Mouse (Mus musculus): Measurements from ENCODE around the gene Nfil3. TPM values are rescaled to one million over a fixed set of nuclear protein-coding genes. Genes with fewer than 3 reads are reported as not detected.

Gene Nfil3
- polyA plus RNA-seq, 1 experiment from 2014 or later, result 48.0 TPM

DNA sequence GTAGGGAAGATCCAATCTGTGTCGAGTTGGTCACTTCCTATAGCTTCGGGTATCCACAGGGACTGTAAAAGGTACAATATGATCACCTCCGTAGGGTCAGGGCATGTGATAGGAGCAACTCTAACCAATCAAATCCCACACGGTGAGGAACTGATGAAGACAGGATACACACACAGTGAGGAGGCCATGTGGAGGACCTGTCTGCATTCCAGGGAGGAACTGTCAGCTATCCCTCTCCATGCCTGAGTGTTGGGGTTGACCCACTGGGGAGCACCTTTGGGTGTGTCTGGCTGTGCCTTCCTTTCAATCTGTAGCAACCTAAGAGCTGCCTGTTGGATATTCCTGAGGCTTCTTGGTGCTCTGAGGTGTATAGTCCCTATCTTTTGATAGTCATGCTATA, 18.0 kb downstream of the Nfil3 start:
- Histone ChIP-seq H3K36me3 (peaks cover 30% of the 10 kb centered on the region), H3K4me3 (no peak overlapping the region), H3K4me1 (replicated peaks) (no peaks in the 10 kb centered on the region), H3K9me3 (no peaks in the 10 kb centered on the region), H3K27me3 (no peaks in the 10 kb centered on the region), H3K9ac (no peak overlapping the region), H3K4me2 (no peak overlapping the region), H3K27ac (replicated peaks) (no peak overlapping the region)
- WGBS, result 92% methylated on average over 4 of the region's 4 CpGs
- no peak for ATAC-seq (ENCODE audit: low FRiP score, low read depth)

DNA sequence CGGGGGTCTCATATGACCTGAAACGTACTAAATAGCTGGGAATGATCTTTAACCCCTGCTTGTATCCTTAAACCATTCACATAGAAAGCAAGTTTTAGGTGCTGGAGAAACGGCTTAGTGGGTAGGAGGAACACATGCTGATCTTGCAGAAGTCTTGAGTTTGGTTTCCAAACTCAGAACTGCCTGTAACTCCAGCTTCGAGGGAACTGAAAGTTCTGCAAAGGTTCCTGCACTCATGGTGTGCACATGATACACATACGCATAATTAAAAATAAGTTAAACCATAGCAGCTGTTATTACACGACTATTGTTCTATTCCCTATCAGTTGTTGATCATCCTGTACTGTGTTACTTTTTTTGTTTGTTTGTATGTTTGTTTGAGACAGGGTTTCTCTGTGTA, 18.5 kb downstream of the Nfil3 start:
- 91% methylated on average over 6 of the region's 6 CpGs for WGBS
- no peak for ATAC-seq (ENCODE audit: low FRiP score, low read depth)

DNA sequence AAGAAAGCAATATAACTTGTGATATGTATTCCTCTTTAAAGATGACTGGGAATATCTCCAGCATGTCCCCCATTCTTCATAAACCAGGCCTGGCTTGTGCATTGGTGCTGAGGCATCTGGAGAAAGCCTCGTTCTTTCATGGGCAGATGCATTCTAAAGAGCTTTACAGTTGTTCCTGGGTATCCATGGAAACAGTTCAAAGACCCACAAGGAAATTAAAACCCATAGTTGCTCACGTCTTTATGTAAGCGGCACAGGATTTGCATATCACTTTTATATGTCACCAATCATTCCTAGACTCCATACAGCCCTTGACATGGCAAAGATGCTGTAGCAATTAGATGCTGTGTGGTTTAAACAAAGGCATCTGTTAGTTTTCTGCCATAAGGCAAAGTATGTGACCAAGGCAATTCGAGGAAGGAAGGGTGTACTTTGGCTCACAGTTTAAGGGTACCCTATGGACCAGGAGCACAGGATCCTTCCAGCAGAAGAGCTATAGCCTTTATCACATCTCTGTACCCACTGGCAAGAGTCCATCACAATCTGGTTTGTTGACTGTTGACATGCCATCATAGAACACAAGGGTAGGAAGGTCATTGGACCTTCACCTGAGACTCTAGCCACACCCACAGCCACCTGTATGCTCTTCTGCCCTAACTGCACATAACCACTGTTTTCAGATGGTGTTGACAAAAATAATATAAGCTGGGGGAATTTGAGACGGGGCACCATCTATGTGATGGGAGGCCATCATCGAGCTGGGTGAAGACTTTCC, 26.9 kb downstream of the Nfil3 start:
- 64% methylated on average over 6 of the region's 6 CpGs for WGBS
- ATAC-seq (ENCODE audit: low FRiP score, low read depth), result no peak
- no peak overlapping the region for H3K4me2 ChIP-seq
- no peaks in the 10 kb centered on the region for H3K4me1 ChIP-seq (replicated peaks)
- no peak overlapping the region for H3K27ac ChIP-seq (replicated peaks)
- H3K9me3 ChIP-seq, result no peaks in the 10 kb centered on the region
- no peak overlapping the region for H3K4me3 ChIP-seq
- H3K36me3 ChIP-seq, result no peaks in the 10 kb centered on the region
- no peaks in the 10 kb centered on the region for H3K27me3 ChIP-seq
- no peak overlapping the region for H3K9ac ChIP-seq

More for the DNA sequence above, 18.5 kb downstream of the Nfil3 start:
- Histone ChIP-seq H3K36me3 (peaks cover 24% of the 10 kb centered on the region), H3K4me2 (no peak overlapping the region), H3K9me3 (no peaks in the 10 kb centered on the region), H3K9ac (no peak overlapping the region), H3K27me3 (no peaks in the 10 kb centered on the region), H3K27ac (replicated peaks) (no peak overlapping the region), H3K4me1 (replicated peaks) (no peaks in the 10 kb centered on the region), H3K4me3 (no peak overlapping the region)

DNA sequence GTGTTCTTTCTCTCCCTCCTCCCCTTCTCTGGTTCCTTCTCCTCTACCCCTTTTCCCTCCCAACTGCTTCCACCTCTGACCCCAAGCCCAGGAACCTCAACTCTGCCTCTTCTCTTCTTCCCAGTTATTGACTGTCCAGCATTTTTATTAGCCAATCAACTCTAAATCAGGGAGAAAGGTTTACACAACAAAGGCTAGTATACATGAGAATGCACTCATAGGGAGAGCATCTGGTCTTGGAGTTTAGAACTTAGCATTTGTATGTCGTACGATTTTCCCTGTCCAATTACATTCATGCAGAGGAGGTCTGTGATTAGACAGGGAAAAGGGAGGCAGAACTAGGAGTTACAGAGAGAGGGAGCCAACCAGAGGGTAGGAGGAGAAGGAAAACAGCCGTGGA, 31.7 kb downstream of the Nfil3 start:
- H3K4me2 ChIP-seq, result no peak overlapping the region
- 91% methylated on average over 3 of the region's 3 CpGs for WGBS
- no peak overlapping the region for H3K4me3 ChIP-seq
- no peaks in the 10 kb centered on the region for H3K9me3 ChIP-seq
- H3K4me1 ChIP-seq (replicated peaks), result no peaks in the 10 kb centered on the region
- H3K27me3 ChIP-seq, result no peaks in the 10 kb centered on the region
- no peaks in the 10 kb centered on the region for H3K36me3 ChIP-seq
- no peak for ATAC-seq (ENCODE audit: low FRiP score, low read depth)
- no peak overlapping the region for H3K9ac ChIP-seq
- no peak overlapping the region for H3K27ac ChIP-seq (replicated peaks)

DNA sequence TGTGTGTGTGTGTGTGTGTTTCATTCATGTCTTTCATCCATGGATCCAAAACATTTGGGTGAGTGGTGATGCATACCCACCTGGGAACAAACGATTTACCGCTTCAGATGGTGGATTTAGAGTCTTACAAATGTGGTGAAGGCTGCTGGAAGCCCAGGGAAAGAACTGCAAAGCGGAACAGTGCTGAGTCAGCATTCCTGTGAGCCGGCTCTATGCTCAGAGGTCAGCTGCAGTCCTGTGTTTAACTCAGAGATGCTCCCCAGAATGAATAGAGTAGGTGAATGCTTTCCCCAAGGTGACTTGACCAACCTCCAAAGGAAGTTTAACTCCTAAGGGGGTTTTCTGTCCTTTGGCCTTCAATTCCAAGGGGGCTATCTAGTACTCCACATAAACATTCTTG, 33.3 kb downstream of the Nfil3 start:
- no peaks in the 10 kb centered on the region for H3K36me3 ChIP-seq
- no peak overlapping the region for H3K4me3 ChIP-seq
- ATAC-seq (ENCODE audit: low FRiP score, low read depth), result no peak
- no peaks in the 10 kb centered on the region for H3K4me1 ChIP-seq (replicated peaks)
- H3K9me3 ChIP-seq, result no peaks in the 10 kb centered on the region
- H3K27me3 ChIP-seq, result no peaks in the 10 kb centered on the region
- H3K9ac ChIP-seq, result no peak overlapping the region
- H3K4me2 ChIP-seq, result no peak overlapping the region
- no peak overlapping the region for H3K27ac ChIP-seq (replicated peaks)
- 73% methylated on average over 4 of the region's 4 CpGs for WGBS

DNA sequence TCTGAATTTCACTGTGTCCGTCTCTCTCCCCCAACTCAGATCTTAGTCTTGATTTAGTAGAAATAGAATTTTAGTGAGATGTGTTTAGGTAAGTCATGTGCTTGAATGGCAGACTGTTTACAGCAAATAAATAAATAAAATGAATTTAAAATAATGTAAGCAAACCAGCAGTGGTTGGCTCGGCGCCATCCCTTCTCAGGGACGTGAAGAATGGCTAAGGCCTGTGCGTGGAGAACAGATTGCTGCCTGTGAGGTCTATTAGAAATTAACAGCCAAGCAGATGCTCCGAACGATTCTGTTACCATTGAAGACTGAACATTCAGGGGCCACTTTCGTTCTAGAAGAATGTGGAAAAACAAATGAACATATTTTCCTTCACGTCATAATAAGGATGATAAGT, 35.1 kb downstream of the Nfil3 start:
- H3K36me3 ChIP-seq, result no peaks in the 10 kb centered on the region
- H3K4me1 ChIP-seq (replicated peaks), result no peaks in the 10 kb centered on the region
- no peaks in the 10 kb centered on the region for H3K9me3 ChIP-seq
- H3K9ac ChIP-seq, result no peak overlapping the region
- 61% methylated on average over 9 of the region's 9 CpGs for WGBS
- H3K4me3 ChIP-seq, result no peak overlapping the region
- H3K27ac ChIP-seq (replicated peaks), result no peak overlapping the region
- H3K27me3 ChIP-seq, result no peaks in the 10 kb centered on the region
- H3K4me2 ChIP-seq, result no peak overlapping the region
- no peak for ATAC-seq (ENCODE audit: low FRiP score, low read depth)

DNA sequence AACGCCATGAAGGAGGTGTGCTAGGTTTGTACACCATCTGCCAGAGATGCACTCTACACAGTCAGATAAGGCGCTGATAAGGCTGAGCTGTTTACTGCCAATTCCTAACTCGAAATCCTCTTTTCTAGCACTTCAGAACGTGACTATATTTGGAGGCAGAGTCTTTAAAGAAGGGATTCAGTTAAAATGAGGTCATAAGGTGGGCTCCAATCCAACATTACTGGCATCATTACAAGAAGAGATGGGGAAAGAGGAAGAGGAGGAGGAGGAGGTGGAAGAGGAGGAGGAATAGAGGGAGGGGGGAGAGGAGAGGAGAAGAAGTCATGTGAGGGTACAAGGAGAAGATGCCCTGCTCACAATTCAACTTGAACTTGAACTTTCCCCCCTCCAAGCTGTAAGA, 36.8 kb downstream of the Nfil3 start:
- ATAC-seq (ENCODE audit: low FRiP score, low read depth), result no peak
- Histone ChIP-seq H3K9ac (no peak overlapping the region), H3K27ac (replicated peaks) (no peak overlapping the region), H3K36me3 (no peaks in the 10 kb centered on the region), H3K4me1 (replicated peaks) (no peaks in the 10 kb centered on the region), H3K9me3 (no peaks in the 10 kb centered on the region), H3K4me3 (no peak overlapping the region), H3K4me2 (no peak overlapping the region), H3K27me3 (no peaks in the 10 kb centered on the region)
- 80% methylated on average over 4 of the region's 4 CpGs for WGBS

DNA sequence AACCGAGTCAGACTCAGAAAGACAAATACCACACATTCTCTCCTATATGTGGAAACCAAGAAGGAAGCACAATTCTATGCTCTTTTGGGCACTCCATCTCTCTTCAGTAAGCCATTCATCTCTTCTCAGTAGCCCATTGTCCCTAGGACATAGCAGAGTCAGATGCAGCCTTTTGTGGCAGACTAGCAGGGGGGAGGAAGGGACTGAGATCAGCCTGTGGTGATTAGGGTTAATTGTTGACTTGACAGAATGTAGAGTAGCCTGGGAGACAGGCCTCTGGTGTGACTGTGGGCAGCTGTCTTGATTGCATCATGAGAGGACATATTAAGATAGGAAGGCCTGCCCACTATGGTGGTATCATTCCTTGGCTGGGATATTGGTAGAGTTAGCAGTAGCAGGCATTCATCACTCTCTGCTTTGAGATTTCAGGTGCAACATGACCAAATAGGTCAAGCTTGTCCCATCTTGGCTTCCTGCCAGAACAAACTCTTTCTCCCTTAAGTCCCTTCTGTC, 37.9 kb downstream of the Nfil3 start:
- H3K27ac ChIP-seq (replicated peaks), result no peak overlapping the region
- H3K9ac ChIP-seq, result no peak overlapping the region
- H3K27me3 ChIP-seq, result no peaks in the 10 kb centered on the region
- H3K4me3 ChIP-seq, result no peak overlapping the region
- no peaks in the 10 kb centered on the region for H3K4me1 ChIP-seq (replicated peaks)
- H3K4me2 ChIP-seq, result no peak overlapping the region
- 36% methylated on average over 1 of the region's 1 CpGs for WGBS
- no peaks in the 10 kb centered on the region for H3K36me3 ChIP-seq
- no peaks in the 10 kb centered on the region for H3K9me3 ChIP-seq
- ATAC-seq (ENCODE audit: low FRiP score, low read depth), result no peak

DNA sequence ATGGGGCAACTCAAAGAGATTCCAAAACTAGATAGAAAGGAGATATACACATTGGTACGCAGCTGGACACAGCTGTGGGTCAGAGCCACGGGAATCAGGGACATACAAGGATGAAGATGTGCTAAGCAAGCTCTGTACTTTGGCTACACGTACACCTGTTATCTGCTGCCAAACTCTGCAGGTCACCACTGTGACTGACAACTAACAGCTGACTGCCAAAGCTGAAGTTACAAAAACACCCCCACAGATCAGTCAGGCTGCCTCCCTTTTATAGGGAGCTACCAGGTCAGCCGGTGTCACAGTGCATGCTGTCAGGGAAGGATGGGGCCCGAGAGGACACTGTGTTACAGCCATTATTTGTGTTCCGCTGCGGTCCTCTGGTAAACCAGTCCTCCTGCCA, 39.9 kb downstream of the Nfil3 start:
- no peak overlapping the region for H3K4me2 ChIP-seq
- no peak overlapping the region for H3K9ac ChIP-seq
- no peaks in the 10 kb centered on the region for H3K4me1 ChIP-seq (replicated peaks)
- no peaks in the 10 kb centered on the region for H3K36me3 ChIP-seq
- H3K9me3 ChIP-seq, result no peaks in the 10 kb centered on the region
- H3K27ac ChIP-seq (replicated peaks), result no peak overlapping the region
- H3K4me3 ChIP-seq, result no peak overlapping the region
- no peaks in the 10 kb centered on the region for H3K27me3 ChIP-seq
- no peak for ATAC-seq (ENCODE audit: low FRiP score, low read depth)
- WGBS, result 81% methylated on average over 7 of the region's 7 CpGs

DNA sequence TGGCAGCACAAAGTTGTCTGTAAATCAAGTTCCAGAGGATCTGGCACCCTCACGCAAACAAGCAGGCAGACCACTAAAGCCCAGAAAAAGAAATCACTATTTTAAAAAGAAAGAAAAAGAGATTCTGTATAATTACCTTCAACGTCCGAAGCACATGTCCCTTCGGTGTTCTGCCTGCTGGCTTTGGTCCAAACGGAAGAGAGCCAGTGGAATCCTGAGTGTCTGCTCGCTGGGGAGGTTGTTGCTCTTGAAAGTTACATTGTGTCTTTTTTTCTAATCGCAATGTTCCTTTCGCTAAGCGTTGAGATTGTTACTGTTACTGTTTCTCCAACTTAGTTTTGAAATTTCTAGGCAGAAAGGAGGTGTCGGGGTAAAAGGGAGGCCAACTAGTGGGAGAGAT, 50.3 kb downstream of the Nfil3 start:
- WGBS, result 54% methylated on average over 10 of the region's 10 CpGs
- H3K27ac ChIP-seq (replicated peaks), result no peak overlapping the region
- H3K4me3 ChIP-seq, result no peak overlapping the region
- no peaks in the 10 kb centered on the region for H3K27me3 ChIP-seq
- H3K9ac ChIP-seq, result no peak overlapping the region
- H3K9me3 ChIP-seq, result no peaks in the 10 kb centered on the region
- no peaks in the 10 kb centered on the region for H3K36me3 ChIP-seq
- peaks cover 23% of the 10 kb centered on the region for H3K4me1 ChIP-seq (replicated peaks)
- no peak overlapping the region for H3K4me2 ChIP-seq
- ATAC-seq (ENCODE audit: low FRiP score, low read depth), result no peak

- Histone ChIP-seq H3K4me3 (peak within 1 kb of the TSS; percentile 86), H3K36me3 (no peaks in the 10 kb centered on the region), H3K9ac (peak within 1 kb of the TSS; percentile 80), H3K27me3 (no peaks in the 10 kb centered on the region), H3K4me1 (replicated peaks) (peaks cover 23% of the 10 kb centered on the region), H3K27ac (replicated peaks) (peak within 1 kb of the TSS; percentile 87), H3K9me3 (no peaks in the 10 kb centered on the region), H3K4me2 (peak within 1 kb of the TSS; percentile 67)
- under 1% methylated on average over 63 of the region's 63 CpGs for WGBS
- ATAC-seq (ENCODE audit: low FRiP score, low read depth), result peak; percentile 97
These were observed 51.4 kb downstream of the Nfil3 start, which contains the start of gene Auh for GRCm38 (mm10) chr13:52929209-52930171. Gene Auh, minus strand, starts transcription at chr13:52929681.

DNA sequence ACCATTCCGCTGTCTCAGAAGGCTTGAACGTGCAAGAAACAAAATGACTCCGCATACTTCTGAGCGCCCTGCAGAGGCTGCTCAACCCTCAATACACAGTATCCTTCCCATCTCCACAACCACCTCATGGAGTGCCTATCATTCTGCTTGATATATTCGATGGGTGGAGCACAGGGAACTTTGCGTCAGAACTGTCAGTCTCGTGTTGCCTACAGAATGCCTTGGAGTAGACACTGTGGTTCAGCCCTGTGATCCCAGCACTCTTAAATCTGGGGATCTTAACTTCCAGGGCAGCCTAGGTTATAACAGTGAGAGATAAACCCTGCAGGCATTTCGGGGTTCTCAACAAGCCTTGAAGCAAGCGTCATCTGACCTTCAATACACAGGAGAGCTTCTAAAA, 52.5 kb downstream of the Nfil3 start:
- Histone ChIP-seq H3K9ac (no peak overlapping the region), H3K36me3 (no peaks in the 10 kb centered on the region), H3K4me3 (peak overlapping the region; percentile 86), H3K27ac (replicated peaks) (no peak overlapping the region), H3K27me3 (no peaks in the 10 kb centered on the region), H3K9me3 (no peaks in the 10 kb centered on the region), H3K4me2 (peak overlapping the region; percentile 67), H3K4me1 (replicated peaks) (peaks cover 23% of the 10 kb centered on the region)
- WGBS, result 65% methylated on average over 9 of the region's 9 CpGs
- ATAC-seq (ENCODE audit: low FRiP score, low read depth), result no peak
